Mouse (Mus musculus): ENCODE data around the gene Tma7. TPM values are rescaled to one million over a fixed set of nuclear protein-coding genes. Genes with fewer than 3 reads are reported as not detected.
A peak's percentile ranks its signal among the peaks of the same experiment; 100 is the strongest.

Tma7 gene
- polyA plus RNA-seq, 1 experiment = 572 TPM

DNA sequence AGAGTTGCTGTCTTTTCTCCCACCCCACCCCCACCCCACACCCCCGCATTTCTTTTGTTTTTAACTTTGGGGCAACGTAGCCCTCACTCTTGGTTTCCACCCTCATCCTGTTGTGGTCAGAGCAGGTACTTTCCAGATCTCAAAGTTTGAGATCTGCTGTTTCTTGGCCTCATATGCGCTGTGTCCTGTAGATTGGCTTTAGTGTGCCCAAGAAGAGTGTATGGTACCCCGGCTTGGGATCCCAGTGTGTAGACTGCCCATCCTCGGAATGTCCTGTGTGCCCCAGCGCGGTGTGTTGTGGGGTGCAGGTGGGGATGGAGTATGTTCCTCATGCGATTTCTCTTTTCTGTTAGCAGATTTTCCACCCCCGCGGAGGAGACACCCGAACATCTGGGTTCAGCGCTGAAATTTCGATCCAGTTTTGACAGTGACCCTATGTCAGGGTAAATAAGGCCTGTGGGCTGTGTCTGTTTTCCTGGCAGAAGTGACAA is 31.3 kb downstream of the Tma7 start:
- Histone ChIP-seq H3K4me1 (ENCODE audit: control insufficient read depth, insufficient read depth, insufficient read length, low read length) (peaks cover 4% of the 10 kb centered on the region), H3K27ac (replicated peaks; ENCODE audit: low read depth, low read length) (no peak overlapping the region), H3K4me3 (ENCODE audit: insufficient read depth, low read depth, low read length) (no peak overlapping the region)

DNA sequence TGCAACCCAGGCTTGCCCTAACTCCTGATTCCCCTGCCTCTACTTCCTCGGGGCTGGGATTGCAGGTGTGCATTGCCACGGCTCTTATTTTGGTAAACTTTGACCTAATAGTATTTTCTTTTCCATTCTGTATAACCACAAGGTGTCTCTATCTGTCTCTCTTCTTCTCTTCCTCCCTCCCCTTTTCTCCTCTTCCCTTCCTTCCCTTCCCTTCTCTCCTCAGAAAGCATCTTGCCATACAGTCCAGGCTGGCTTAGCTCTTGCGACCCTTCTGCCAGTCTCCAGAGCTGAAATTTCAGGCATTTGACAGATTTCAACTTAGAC is 31.8 kb downstream of the Tma7 start:
- Histone ChIP-seq H3K4me3 (ENCODE audit: insufficient read depth, low read depth, low read length) (no peak overlapping the region), H3K4me1 (ENCODE audit: control insufficient read depth, insufficient read depth, insufficient read length, low read length) (peaks cover 4% of the 10 kb centered on the region), H3K27ac (replicated peaks; ENCODE audit: low read depth, low read length) (0 out of 2 replicates have a peak overlapping the region, but pooled peaks have one; percentile 11)

- 0 out of 2 replicates have a peak overlapping the region, but pooled peaks have one; percentile 11 for H3K27ac ChIP-seq (replicated peaks; ENCODE audit: low read depth, low read length)
- no peak overlapping the region for H3K4me3 ChIP-seq (ENCODE audit: insufficient read depth, low read depth, low read length)
- peaks cover 4% of the 10 kb centered on the region for H3K4me1 ChIP-seq (ENCODE audit: control insufficient read depth, insufficient read depth, insufficient read length, low read length)
Observed at GRCm38 (mm10) chr9:109049996-109050673, 32.3 kb downstream of the Tma7 start.

DNA sequence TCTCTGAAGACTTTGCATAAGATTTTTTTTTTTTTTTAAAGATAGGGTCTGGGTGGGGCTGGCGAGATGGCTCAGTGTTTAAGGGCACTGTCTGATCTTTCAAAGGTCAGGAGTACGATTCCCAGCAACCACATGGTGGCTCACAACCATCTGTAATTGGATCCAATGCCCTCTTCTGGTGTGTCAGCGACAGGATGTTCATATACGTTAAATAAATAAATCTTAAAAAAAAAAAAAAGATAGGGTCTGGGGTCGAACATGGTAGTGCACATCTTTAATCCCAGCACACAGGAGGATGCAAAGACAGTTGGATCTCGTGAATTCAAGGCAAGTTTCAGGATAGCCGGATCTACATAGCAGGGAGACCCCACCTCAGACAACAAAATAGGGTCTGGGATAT is 33.1 kb downstream of the Tma7 start:
- Histone ChIP-seq H3K4me3 (ENCODE audit: insufficient read depth, low read depth, low read length) (no peak overlapping the region), H3K27ac (replicated peaks; ENCODE audit: low read depth, low read length) (no peak overlapping the region), H3K4me1 (ENCODE audit: control insufficient read depth, insufficient read depth, insufficient read length, low read length) (peaks cover 4% of the 10 kb centered on the region)

GRCm38 (mm10) chr9:109046306-109046705 is 36.1 kb downstream of the Tma7 start:
- no peak overlapping the region for H3K4me3 ChIP-seq (ENCODE audit: insufficient read depth, low read depth, low read length)
- H3K4me1 ChIP-seq (ENCODE audit: control insufficient read depth, insufficient read depth, insufficient read length, low read length) = peaks cover 4% of the 10 kb centered on the region; the same call in 1 of the 2 replicates
- H3K27ac ChIP-seq (replicated peaks; ENCODE audit: low read depth, low read length) = no peak overlapping the region

DNA sequence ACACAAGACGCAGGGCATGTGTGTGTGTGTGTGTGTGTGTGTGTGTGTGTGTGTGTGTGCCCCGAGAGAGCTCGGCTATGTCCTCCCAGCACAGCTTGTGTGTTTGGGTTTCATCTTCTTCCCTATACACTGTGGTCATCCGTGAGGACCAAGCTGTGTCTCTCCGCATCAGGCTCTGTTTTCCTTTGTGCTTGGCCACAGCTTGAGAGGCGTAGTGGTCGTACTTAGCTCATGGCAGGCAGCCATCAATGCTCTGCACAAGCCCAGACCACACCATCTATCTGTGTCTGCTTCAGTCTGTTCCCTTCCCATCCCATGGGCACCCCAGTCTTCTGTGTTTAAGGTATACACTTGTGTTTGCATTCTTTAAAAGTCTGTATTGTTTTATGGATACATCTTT is 41.0 kb downstream of the Tma7 start:
- H3K4me1 ChIP-seq (ENCODE audit: control insufficient read depth, insufficient read depth, insufficient read length, low read length) = peaks cover 8% of the 10 kb centered on the region; the same call in 1 of the 2 replicates
- peak overlapping the region; percentile 90; the same call in 1 of the 2 replicates for H3K4me3 ChIP-seq (ENCODE audit: insufficient read depth, low read depth, low read length)
- H3K27ac ChIP-seq (replicated peaks; ENCODE audit: low read depth, low read length) = no peak overlapping the region

- H3K27ac ChIP-seq (replicated peaks; ENCODE audit: low read depth, low read length) = no peak overlapping the region
- peaks cover 8% of the 10 kb centered on the region; the same call in 1 of the 2 replicates for H3K4me1 ChIP-seq (ENCODE audit: control insufficient read depth, insufficient read depth, insufficient read length, low read length)
- peak overlapping the region; percentile 90 for H3K4me3 ChIP-seq (ENCODE audit: insufficient read depth, low read depth, low read length)
Observed at GRCm38 (mm10) chr9:109040906-109041305, 41.5 kb downstream of the Tma7 start.

- Histone ChIP-seq H3K27ac (replicated peaks; ENCODE audit: low read depth, low read length) (peak overlapping the region; percentile 48; the same call in 1 of the 2 replicates), H3K4me1 (ENCODE audit: control insufficient read depth, insufficient read depth, insufficient read length, low read length) (peaks cover 8% of the 10 kb centered on the region; the same call in 1 of the 2 replicates), H3K4me3 (ENCODE audit: insufficient read depth, low read depth, low read length) (peak overlapping the region; percentile 90)
Observed at GRCm38 (mm10) chr9:109040216-109040615, 42.2 kb downstream of the Tma7 start.

GRCm38 (mm10) chr9:109039681-109040080 is 42.7 kb downstream of the Tma7 start:
- Histone ChIP-seq H3K4me1 (ENCODE audit: control insufficient read depth, insufficient read depth, insufficient read length, low read length) (peaks cover 8% of the 10 kb centered on the region; the same call in 1 of the 2 replicates), H3K27ac (replicated peaks; ENCODE audit: low read depth, low read length) (peak overlapping the region; percentile 48), H3K4me3 (ENCODE audit: insufficient read depth, low read depth, low read length) (peak overlapping the region; percentile 90)

DNA sequence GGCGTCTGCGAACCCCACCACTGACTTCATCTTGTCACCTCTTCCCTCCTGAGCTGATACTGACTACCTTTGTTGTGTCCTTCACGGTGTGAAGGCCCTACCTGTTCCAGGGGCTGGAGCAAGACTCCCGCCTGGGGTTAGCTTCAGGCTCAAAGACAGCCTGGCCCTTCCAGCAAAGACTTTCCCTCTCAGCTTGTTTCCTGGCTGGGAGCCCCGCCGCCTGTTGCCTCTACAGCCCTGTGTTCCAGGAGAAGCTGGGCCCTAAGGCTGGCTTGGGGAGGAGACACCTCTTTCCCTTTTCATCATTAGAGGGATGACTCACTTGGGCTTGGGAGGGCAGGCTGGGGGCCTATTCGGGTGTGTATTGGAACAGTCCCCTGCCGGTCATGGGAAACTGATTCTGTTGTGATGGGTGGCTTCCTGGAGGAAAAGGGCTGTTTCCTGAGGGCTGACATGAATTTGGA is 43.5 kb downstream of the Tma7 start:
- Histone ChIP-seq H3K27ac (replicated peaks; ENCODE audit: low read depth, low read length) (peak overlapping the region; percentile 95), H3K4me3 (ENCODE audit: insufficient read depth, low read depth, low read length) (peak overlapping the region; percentile 90), H3K4me1 (ENCODE audit: control insufficient read depth, insufficient read depth, insufficient read length, low read length) (peaks cover 8% of the 10 kb centered on the region; the same call in 1 of the 2 replicates)

GRCm38 (mm10) chr9:109038086-109038895 is 44.1 kb downstream of the Tma7 start, which contains the start of gene Shisa5:
Gene Shisa5, plus strand, starts transcription at chr9:109038565.
- Histone ChIP-seq H3K4me3 (ENCODE audit: insufficient read depth, low read depth, low read length) (peak within 1 kb of the TSS; percentile 90), H3K4me1 (ENCODE audit: control insufficient read depth, insufficient read depth, insufficient read length, low read length) (peaks cover 8% of the 10 kb centered on the region; the same call in 1 of the 2 replicates), H3K27ac (replicated peaks; ENCODE audit: low read depth, low read length) (peak within 1 kb of the TSS; percentile 95)

DNA sequence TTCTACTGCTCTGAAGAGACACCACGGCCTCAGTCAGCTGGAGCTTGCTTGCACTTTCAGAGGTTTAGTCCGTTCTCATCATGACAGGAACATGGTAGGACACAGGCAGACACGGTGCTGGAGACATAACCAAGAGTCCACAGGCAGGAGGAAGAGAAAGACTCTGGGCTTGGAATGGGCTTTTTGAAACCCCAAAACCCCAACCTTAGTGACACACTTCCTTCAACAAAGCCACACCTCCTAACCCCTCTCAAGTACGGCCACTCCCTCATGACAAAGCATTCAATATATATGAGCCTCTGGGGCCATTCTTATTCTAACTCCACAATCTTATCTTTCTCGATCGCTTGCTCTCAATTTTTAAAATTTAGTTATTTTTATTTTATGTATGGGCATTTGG is 50.0 kb downstream of the Tma7 start:
- H3K27ac ChIP-seq (replicated peaks; ENCODE audit: low read depth, low read length) = no peak overlapping the region
- H3K4me1 ChIP-seq (ENCODE audit: control insufficient read depth, insufficient read depth, insufficient read length, low read length) = peaks cover 3% of the 10 kb centered on the region
- H3K4me3 ChIP-seq (ENCODE audit: insufficient read depth, low read depth, low read length) = no peak overlapping the region

DNA sequence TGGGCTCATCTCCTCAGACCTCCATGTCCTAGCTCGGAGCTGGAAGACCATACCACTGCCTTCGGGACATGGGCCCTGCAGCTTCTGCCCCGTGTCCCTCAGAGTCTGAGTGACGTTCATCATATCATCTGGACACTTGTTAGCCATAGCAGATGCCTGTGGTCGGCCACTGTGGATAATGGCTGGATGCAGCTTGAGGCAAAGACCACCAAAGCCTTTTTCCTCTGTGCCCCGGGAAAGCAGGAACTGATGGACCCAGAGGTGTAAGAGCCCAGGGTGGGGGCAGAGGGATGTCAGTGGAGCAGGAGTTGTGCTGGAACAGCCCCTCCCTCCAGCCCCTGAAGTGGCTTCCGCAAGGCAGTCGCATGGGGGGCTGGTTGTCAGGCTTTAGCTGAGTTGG is 50.7 kb downstream of the Tma7 start:
- Histone ChIP-seq H3K4me3 (ENCODE audit: insufficient read depth, low read depth, low read length) (no peak overlapping the region), H3K27ac (replicated peaks; ENCODE audit: low read depth, low read length) (no peak overlapping the region), H3K4me1 (ENCODE audit: control insufficient read depth, insufficient read depth, insufficient read length, low read length) (peaks cover 4% of the 10 kb centered on the region)

- Histone ChIP-seq H3K4me1 (ENCODE audit: control insufficient read depth, insufficient read depth, insufficient read length, low read length) (peaks cover 4% of the 10 kb centered on the region), H3K27ac (replicated peaks; ENCODE audit: low read depth, low read length) (no peak overlapping the region), H3K4me3 (ENCODE audit: insufficient read depth, low read depth, low read length) (no peak overlapping the region)
Observed at GRCm38 (mm10) chr9:109031001-109031400, 51.4 kb downstream of the Tma7 start.

GRCm38 (mm10) chr9:109030312-109030711 is 52.1 kb downstream of the Tma7 start:
- H3K27ac ChIP-seq (replicated peaks; ENCODE audit: low read depth, low read length) = no peak overlapping the region
- peaks cover 4% of the 10 kb centered on the region for H3K4me1 ChIP-seq (ENCODE audit: control insufficient read depth, insufficient read depth, insufficient read length, low read length)
- H3K4me3 ChIP-seq (ENCODE audit: insufficient read depth, low read depth, low read length) = no peak overlapping the region

Data from brown adipose tissue, adult 24 weeks (tissue).